Mouse (Mus musculus): ENCODE data around the gene L3mbtl1. TPM values are rescaled to one million over a fixed set of nuclear protein-coding genes. Genes with fewer than 3 reads are reported as not detected.

The L3mbtl1 gene
- polyA plus RNA-seq, 1 experiment = not detected

- Histone ChIP-seq H3K4me1 (ENCODE audit: control insufficient read depth, insufficient read depth, insufficient read length, low read length) (no peaks in the 10 kb centered on the region), H3K36me3 (ENCODE audit: control insufficient read depth, insufficient read depth, low read length) (no peaks in the 10 kb centered on the region), H3K27ac (ENCODE audit: insufficient read depth, low read depth, low read length) (no peak overlapping the region), H3K27me3 (ENCODE audit: control insufficient read depth, insufficient read depth, low read length) (no peaks in the 10 kb centered on the region), H3K4me3 (ENCODE audit: low read depth, low read length) (no peak overlapping the region)
- TF ChIP-seq CTCF (IDR thresholded peaks at IDR 0.05; ENCODE audit: extremely low read depth, insufficient read length, insufficient replicate concordance, low read depth, low read length) (no peak), POLR2A (IDR thresholded peaks at IDR 0.05; ENCODE audit: low read depth, low read length) (no peak)
- WGBS = 39% methylated on average over 10 of the region's 10 CpGs
Measured at GRCm38 (mm10) chr2:162961321-162961720, 18.0 kb downstream of the L3mbtl1 start.

GRCm38 (mm10) chr2:162966734-162967133 is 23.5 kb downstream of the L3mbtl1 start:
- Histone ChIP-seq H3K4me3 (ENCODE audit: low read depth, low read length) (no peak overlapping the region), H3K36me3 (ENCODE audit: control insufficient read depth, insufficient read depth, low read length) (no peaks in the 10 kb centered on the region), H3K27ac (ENCODE audit: insufficient read depth, low read depth, low read length) (no peak overlapping the region), H3K27me3 (ENCODE audit: control insufficient read depth, insufficient read depth, low read length) (no peaks in the 10 kb centered on the region), H3K4me1 (ENCODE audit: control insufficient read depth, insufficient read depth, insufficient read length, low read length) (no peaks in the 10 kb centered on the region; the same call in 1 of the 2 replicates)
- 78% methylated on average over 2 of the region's 2 CpGs for WGBS
- TF ChIP-seq POLR2A (IDR thresholded peaks at IDR 0.05; ENCODE audit: low read depth, low read length) (no peak), CTCF (IDR thresholded peaks at IDR 0.05; ENCODE audit: extremely low read depth, insufficient read length, insufficient replicate concordance, low read depth, low read length) (no peak)

- no peak for TF ChIP-seq POLR2A (IDR thresholded peaks at IDR 0.05; ENCODE audit: low read depth, low read length)
- TF ChIP-seq CTCF (IDR thresholded peaks at IDR 0.05; ENCODE audit: extremely low read depth, insufficient read length, insufficient replicate concordance, low read depth, low read length) = peak; percentile 84; the same call in 1 of the 2 replicates
- H3K4me1 ChIP-seq (ENCODE audit: control insufficient read depth, insufficient read depth, insufficient read length, low read length) = no peaks in the 10 kb centered on the region; the same call in 1 of the 2 replicates
- no peaks in the 10 kb centered on the region for H3K27me3 ChIP-seq (ENCODE audit: control insufficient read depth, insufficient read depth, low read length)
- H3K4me3 ChIP-seq (ENCODE audit: low read depth, low read length) = no peak overlapping the region
- H3K27ac ChIP-seq (ENCODE audit: insufficient read depth, low read depth, low read length) = no peak overlapping the region
- 13% methylated on average over 5 of the region's 5 CpGs for WGBS
- no peaks in the 10 kb centered on the region for H3K36me3 ChIP-seq (ENCODE audit: control insufficient read depth, insufficient read depth, low read length)
Measured at GRCm38 (mm10) chr2:162968357-162968756, 25.1 kb downstream of the L3mbtl1 start.

- TF ChIP-seq CTCF (IDR thresholded peaks at IDR 0.05; ENCODE audit: extremely low read depth, insufficient read length, insufficient replicate concordance, low read depth, low read length) (no peak), POLR2A (IDR thresholded peaks at IDR 0.05; ENCODE audit: low read depth, low read length) (no peak)
- WGBS = 84% methylated on average over 3 of the region's 3 CpGs
- H3K4me3 ChIP-seq (ENCODE audit: low read depth, low read length) = no peak overlapping the region
- H3K27me3 ChIP-seq (ENCODE audit: control insufficient read depth, insufficient read depth, low read length) = no peaks in the 10 kb centered on the region
- no peaks in the 10 kb centered on the region for H3K36me3 ChIP-seq (ENCODE audit: control insufficient read depth, insufficient read depth, low read length)
- H3K4me1 ChIP-seq (ENCODE audit: control insufficient read depth, insufficient read depth, insufficient read length, low read length) = no peaks in the 10 kb centered on the region; the same call in 1 of the 2 replicates
- no peak overlapping the region for H3K27ac ChIP-seq (ENCODE audit: insufficient read depth, low read depth, low read length)
Measured at GRCm38 (mm10) chr2:162969101-162969500, 25.8 kb downstream of the L3mbtl1 start.

- no peak overlapping the region for H3K4me3 ChIP-seq (ENCODE audit: low read depth, low read length)
- H3K27ac ChIP-seq (ENCODE audit: insufficient read depth, low read depth, low read length) = no peak overlapping the region
- no peaks in the 10 kb centered on the region for H3K36me3 ChIP-seq (ENCODE audit: control insufficient read depth, insufficient read depth, low read length)
- TF ChIP-seq POLR2A (IDR thresholded peaks at IDR 0.05; ENCODE audit: low read depth, low read length) = no peak
- no peak for TF ChIP-seq CTCF (IDR thresholded peaks at IDR 0.05; ENCODE audit: extremely low read depth, insufficient read length, insufficient replicate concordance, low read depth, low read length)
- 78% methylated on average over 6 of the region's 6 CpGs for whole genome bisulfite sequencing
- H3K4me1 ChIP-seq (ENCODE audit: control insufficient read depth, insufficient read depth, insufficient read length, low read length) = no peaks in the 10 kb centered on the region; the same call in 1 of the 2 replicates
- H3K27me3 ChIP-seq (ENCODE audit: control insufficient read depth, insufficient read depth, low read length) = no peaks in the 10 kb centered on the region
Measured at GRCm38 (mm10) chr2:162970896-162971295, 27.6 kb downstream of the L3mbtl1 start.

- Histone ChIP-seq H3K4me1 (ENCODE audit: control insufficient read depth, insufficient read depth, insufficient read length, low read length) (no peaks in the 10 kb centered on the region; the same call in 1 of the 2 replicates), H3K27me3 (ENCODE audit: control insufficient read depth, insufficient read depth, low read length) (no peaks in the 10 kb centered on the region), H3K4me3 (ENCODE audit: low read depth, low read length) (no peak overlapping the region), H3K36me3 (ENCODE audit: control insufficient read depth, insufficient read depth, low read length) (no peaks in the 10 kb centered on the region), H3K27ac (ENCODE audit: insufficient read depth, low read depth, low read length) (no peak overlapping the region)
- TF ChIP-seq CTCF (IDR thresholded peaks at IDR 0.05; ENCODE audit: extremely low read depth, insufficient read length, insufficient replicate concordance, low read depth, low read length) (no peak), POLR2A (IDR thresholded peaks at IDR 0.05; ENCODE audit: low read depth, low read length) (no peak)
- 18% methylated on average over 7 of the region's 7 CpGs for WGBS
Measured at GRCm38 (mm10) chr2:162972752-162973151, 29.5 kb downstream of the L3mbtl1 start.

- Histone ChIP-seq H3K4me3 (ENCODE audit: low read depth, low read length) (no peak overlapping the region), H3K27me3 (ENCODE audit: control insufficient read depth, insufficient read depth, low read length) (no peaks in the 10 kb centered on the region), H3K4me1 (ENCODE audit: control insufficient read depth, insufficient read depth, insufficient read length, low read length) (no peaks in the 10 kb centered on the region; the same call in 1 of the 2 replicates), H3K36me3 (ENCODE audit: control insufficient read depth, insufficient read depth, low read length) (no peaks in the 10 kb centered on the region), H3K27ac (ENCODE audit: insufficient read depth, low read depth, low read length) (no peak overlapping the region)
- WGBS = 61% methylated on average over 5 of the region's 5 CpGs
- TF ChIP-seq POLR2A (IDR thresholded peaks at IDR 0.05; ENCODE audit: low read depth, low read length) = no peak
- no peak for TF ChIP-seq CTCF (IDR thresholded peaks at IDR 0.05; ENCODE audit: extremely low read depth, insufficient read length, insufficient replicate concordance, low read depth, low read length)
Measured at GRCm38 (mm10) chr2:162973206-162973605, 29.9 kb downstream of the L3mbtl1 start.
